Mouse (Mus musculus): ENCODE data around the gene Ppp1r16b.
"Not testable (repeated sequence)": the region's sequence is repeated elsewhere in the genome, so short reads cannot be mapped to it uniquely, and the experiment has no call there.

Ppp1r16b gene

GRCm38 (mm10) chr2:158722991-158723551 lies 57.9 kb downstream of the Ppp1r16b start:
- DNase-seq (ENCODE audit: low spot score in 2 of 2): peak; percentile 78 to 82

GRCm38 (mm10) chr2:158723806-158724205 lies 58.6 kb downstream of the Ppp1r16b start:
- DNase-seq (ENCODE audit: low spot score in 2 of 2): peak in 1 of 2 experiments; percentile 58

GRCm38 (mm10) chr2:158726252-158726651 lies 61.1 kb downstream of the Ppp1r16b start:
- no peak for DNase-seq (ENCODE audit: low spot score in 2 of 2)

- no peak for DNase-seq (ENCODE audit: low spot score in 2 of 2)
These were observed 63.0 kb downstream of the Ppp1r16b start for GRCm38 (mm10) chr2:158728061-158728815.

- no peak for DNase-seq (ENCODE audit: low spot score in 2 of 2)
These were observed 65.7 kb downstream of the Ppp1r16b start for GRCm38 (mm10) chr2:158730896-158731295.

GRCm38 (mm10) chr2:158732521-158732920 lies 67.3 kb downstream of the Ppp1r16b start:
- DNase-seq (ENCODE audit: low spot score in 2 of 2): no peak

GRCm38 (mm10) chr2:158733136-158733535 lies 67.9 kb downstream of the Ppp1r16b start:
- no peak for DNase-seq (ENCODE audit: low spot score in 2 of 2)

- DNase-seq (ENCODE audit: low spot score in 2 of 2): peak; percentile 62 to 64
These were observed 68.7 kb downstream of the Ppp1r16b start for GRCm38 (mm10) chr2:158733914-158734313.

GRCm38 (mm10) chr2:158734500-158735152 lies 69.4 kb downstream of the Ppp1r16b start:
- DNase-seq (ENCODE audit: low spot score in 2 of 2): no peak

- peak; percentile 56 to 63 for DNase-seq (ENCODE audit: low spot score in 2 of 2)
These were observed 70.1 kb downstream of the Ppp1r16b start for GRCm38 (mm10) chr2:158735340-158735739.

- not testable (repeated sequence) for DNase-seq (ENCODE audit: low spot score in 2 of 2)
These were observed 71.0 kb downstream of the Ppp1r16b start for GRCm38 (mm10) chr2:158736247-158736646.

- DNase-seq (ENCODE audit: low spot score in 2 of 2): no peak
These were observed 73.4 kb downstream of the Ppp1r16b start for GRCm38 (mm10) chr2:158738591-158738990.

GRCm38 (mm10) chr2:158739113-158739512 lies 73.9 kb downstream of the Ppp1r16b start:
- no peak for DNase-seq (ENCODE audit: low spot score in 2 of 2)

GRCm38 (mm10) chr2:158741011-158741501 lies 75.9 kb downstream of the Ppp1r16b start:
- no peak for DNase-seq (ENCODE audit: low spot score in 2 of 2)

- DNase-seq (ENCODE audit: low spot score in 2 of 2): no peak
These were observed 77.2 kb downstream of the Ppp1r16b start for GRCm38 (mm10) chr2:158742431-158742830.

- no peak for DNase-seq (ENCODE audit: low spot score in 2 of 2)
These were observed 78.4 kb downstream of the Ppp1r16b start for GRCm38 (mm10) chr2:158743518-158744141.

- DNase-seq (ENCODE audit: low spot score in 2 of 2): peak in 1 of 2 experiments; percentile 70
These were observed 79.9 kb downstream of the Ppp1r16b start for GRCm38 (mm10) chr2:158745049-158745482.

GRCm38 (mm10) chr2:158746164-158746563 lies 81.0 kb downstream of the Ppp1r16b start:
- no peak for DNase-seq (ENCODE audit: low spot score in 2 of 2)

GRCm38 (mm10) chr2:158749366-158749765 lies 84.2 kb downstream of the Ppp1r16b start:
- DNase-seq (ENCODE audit: low spot score in 2 of 2): no peak

GRCm38 (mm10) chr2:158760231-158760630 lies 95.0 kb downstream of the Ppp1r16b start:
- DNase-seq (ENCODE audit: low spot score in 2 of 2): no peak

- DNase-seq (ENCODE audit: low spot score in 2 of 2): no peak
These were observed 97.1 kb downstream of the Ppp1r16b start for GRCm38 (mm10) chr2:158762339-158762738.

GRCm38 (mm10) chr2:158767742-158768339 lies 102.6 kb downstream of the Ppp1r16b start, which contains the start of gene Fam83d:
Gene Fam83d (plus strand): TSS chr2:158768093.
- peak; percentile 97 for DNase-seq (ENCODE audit: low spot score in 2 of 2)
